Mouse (Mus musculus) embryonic stem cell, embryonic (primary cell): ENCODE results near the gene Prok2.

Source experiments
- CTCF ChIA-PET, 4 experiments: fragments of 300-600 bp in 2 of 4; fragments of 350-600 bp in 2 of 4; sonication (Branson Sonifier 250); formaldehyde crosslinking; loops; one replicate each; lab custom pipeline; 2022; ENCODE audit warnings: inconsistent platforms in 2 of 4; lab: Charles Lee
- POLR2A ChIA-PET, 4 experiments: fragments of 300-600 bp in 2 of 4; fragments of 350-600 bp in 2 of 4; sonication (Branson Sonifier 250); formaldehyde crosslinking; loops; one replicate each; lab custom pipeline; 2022; ENCODE audit warnings: antibody characterized with exemption in 4 of 4, inconsistent platforms in 1 of 4; lab: Charles Lee

Prok2 gene

DNA sequence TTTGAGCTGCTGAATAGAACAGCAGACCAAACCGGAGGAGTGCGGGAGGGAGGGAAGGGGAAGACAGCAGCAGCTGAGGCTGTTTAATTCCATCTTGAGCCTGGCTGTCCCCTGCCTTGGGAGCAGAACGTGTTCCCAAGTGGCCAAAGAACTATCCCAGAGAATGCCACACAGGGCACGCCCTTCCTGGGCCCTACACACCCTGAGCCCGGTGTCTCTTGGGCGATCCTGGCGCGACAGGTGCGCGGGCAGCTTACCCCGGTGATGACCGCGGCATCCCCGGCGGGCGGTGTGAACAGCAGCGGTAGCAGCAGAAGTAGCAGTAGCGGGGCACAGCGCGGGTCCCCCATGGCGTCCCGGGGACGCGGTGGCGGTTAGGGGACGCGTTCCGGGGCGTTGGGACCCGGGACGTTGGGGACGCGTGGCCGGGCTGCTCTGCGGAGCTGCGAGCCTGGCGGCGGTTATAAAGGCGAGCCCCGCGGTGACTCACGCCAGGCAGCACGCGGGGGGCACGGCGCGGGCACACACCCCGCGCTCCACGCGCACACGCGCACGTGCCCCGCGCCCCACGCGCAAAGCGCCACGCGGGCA is at the start of gene Prok2:
Gene Prok2 (minus strand): TSS at position 422 of the 591 bp plus-strand sequence.
- ChIA-PET CTCF (interaction anchor here in 3 of 4 experiments (0.6 to 0.9 kb wide), 3 partner anchors 14 to 252 kb away, joined by 3 read pairs; no protein-coding TSS in a partner anchor), POLR2A (interaction anchor here in 1 of 4 experiments (0.7 to 0.8 kb wide), 2 partner anchors 263 to 608 kb away, joined by 3 read pairs; no protein-coding TSS in a partner anchor)

DNA sequence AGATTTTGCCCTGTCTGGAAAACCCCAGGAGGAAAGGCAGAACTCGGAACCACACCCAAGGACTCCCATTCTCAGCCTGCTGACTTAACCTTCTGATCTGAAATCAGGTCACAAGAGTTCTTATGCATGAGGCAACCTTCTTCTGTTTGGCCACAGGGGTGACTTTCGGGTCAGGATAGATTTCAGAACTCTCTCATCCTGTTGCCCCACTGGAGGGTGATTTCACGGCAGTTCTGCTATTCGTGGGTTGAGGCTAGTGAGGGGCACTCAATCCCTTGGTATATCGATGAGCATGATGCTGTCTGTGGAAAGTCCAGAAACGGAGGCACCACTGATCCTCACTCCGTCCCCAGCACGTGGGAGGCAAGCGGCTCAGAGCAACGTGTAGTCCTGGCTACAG is 48.5 kb upstream of the Prok2 start:
- CTCF ChIA-PET, result no interaction called here
- POLR2A ChIA-PET, result interaction anchor here in 1 of 4 experiments (0.6 kb wide), 1 partner anchor 757 kb away, joined by 3 read pairs; no protein-coding TSS in a partner anchor

DNA sequence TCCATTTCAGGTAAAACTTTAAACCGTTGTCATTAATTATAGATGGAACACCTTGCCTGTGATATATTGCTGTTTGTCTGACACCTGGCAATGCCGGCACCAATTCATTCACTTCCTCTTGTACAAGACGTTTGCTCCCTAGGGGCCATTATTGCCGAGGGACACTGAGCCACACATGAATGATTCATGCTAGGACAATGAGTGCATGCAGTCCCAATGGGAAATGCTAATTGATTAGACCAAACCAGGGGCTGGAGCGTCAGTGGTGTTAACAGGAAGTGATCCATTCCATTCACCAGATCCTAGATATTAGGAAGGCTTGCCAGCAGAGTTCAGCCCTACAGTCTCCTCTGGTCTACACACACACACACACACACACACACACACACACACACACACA is 42.3 kb upstream of the Prok2 start:
- CTCF ChIA-PET, result no interaction called here
- POLR2A ChIA-PET, result no interaction called here

DNA sequence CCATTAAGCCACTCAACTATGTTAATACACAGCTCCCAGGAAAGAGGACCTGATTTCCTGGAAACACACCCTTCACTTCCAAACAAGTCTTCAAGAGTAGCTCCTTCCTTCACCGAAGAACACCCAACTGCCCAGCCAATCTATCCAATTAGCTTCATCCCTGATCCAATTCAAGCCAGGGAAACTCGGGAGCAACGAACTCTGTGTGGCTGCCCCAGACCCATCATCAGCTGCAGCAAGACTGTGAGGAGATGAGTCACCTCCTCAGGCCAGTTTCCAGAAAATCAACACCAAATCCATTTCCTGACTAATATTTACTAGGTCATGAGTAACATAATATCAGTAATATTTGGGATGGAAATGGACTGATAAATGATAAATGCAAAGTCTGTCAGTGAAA is 38.7 kb upstream of the Prok2 start:
- CTCF ChIA-PET, result interaction anchor here in 1 of 4 experiments (0.7 kb wide), 1 partner anchor 356 kb away, joined by 10 read pairs; no protein-coding TSS in a partner anchor
- POLR2A ChIA-PET, result no interaction called here

DNA sequence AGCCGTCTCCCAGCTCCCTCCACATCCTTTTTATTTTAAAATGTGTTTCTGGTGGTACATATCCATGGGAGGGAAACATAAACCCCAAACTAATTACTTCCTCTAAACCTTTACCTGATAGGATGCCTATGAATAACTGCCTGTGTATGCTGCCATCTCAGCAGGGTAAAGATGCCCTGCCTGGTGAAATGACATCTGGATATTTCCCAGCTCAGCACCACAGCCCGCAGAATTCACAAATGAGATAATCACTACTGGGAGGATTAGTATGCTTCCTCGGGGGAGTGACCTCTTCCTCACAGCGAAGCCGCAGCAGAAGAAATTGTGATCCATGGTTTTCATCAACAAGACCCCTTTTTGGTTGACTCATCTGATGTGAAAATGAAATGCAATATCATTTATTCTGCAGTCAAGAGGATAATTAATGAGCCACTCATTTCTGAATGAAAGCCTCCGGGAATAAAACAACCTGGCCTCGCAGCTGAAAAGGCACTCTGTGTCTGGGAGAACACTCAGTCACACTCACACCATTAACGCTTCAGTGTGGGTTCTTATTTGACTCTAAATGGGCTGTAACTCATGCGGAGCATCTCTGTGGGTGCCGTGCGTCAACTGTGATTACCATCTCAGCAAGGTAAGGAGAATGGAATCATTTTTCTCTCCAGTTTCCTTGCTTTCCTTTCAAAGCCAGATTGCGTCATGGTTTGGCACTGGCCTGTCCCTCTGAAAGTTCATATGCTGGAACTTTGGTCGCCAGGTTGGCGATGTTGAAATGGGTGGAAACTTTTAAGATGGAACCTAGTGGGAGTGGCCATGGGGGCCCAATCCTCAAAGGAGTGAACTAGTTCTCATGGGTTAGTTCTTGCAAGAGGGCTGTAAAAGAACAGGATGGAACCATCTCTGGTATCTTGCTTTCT is 36.1 kb upstream of the Prok2 start:
- ChIA-PET CTCF (interaction anchor here in 1 of 4 experiments (0.6 kb wide), 1 partner anchor 20 kb away, joined by 3 read pairs; no protein-coding TSS in a partner anchor), POLR2A (no interaction called here)

DNA sequence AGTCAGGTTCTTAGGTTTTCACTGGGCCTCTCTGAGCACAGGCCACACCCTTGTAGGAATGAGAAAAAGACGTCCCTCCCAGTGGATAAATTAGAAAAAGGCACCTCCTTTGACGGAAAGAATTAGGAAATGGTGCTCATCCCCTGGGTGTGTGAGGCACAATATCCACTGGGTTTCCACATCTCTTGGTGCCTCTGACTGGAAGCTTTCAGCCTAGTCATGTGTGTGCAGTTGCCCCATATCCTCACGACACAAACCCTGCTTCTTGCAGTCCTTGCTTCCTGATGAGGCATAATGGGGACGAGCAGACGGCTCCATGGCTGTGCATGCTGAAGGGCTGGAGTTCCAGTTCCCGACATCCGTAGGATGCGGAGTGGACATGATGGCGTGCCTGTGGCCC is 29.9 kb upstream of the Prok2 start:
- ChIA-PET CTCF (interaction anchor here in 1 of 4 experiments (1.4 kb wide), 1 partner anchor 27 kb away, joined by 5 read pairs; no protein-coding TSS in a partner anchor), POLR2A (no interaction called here)

DNA sequence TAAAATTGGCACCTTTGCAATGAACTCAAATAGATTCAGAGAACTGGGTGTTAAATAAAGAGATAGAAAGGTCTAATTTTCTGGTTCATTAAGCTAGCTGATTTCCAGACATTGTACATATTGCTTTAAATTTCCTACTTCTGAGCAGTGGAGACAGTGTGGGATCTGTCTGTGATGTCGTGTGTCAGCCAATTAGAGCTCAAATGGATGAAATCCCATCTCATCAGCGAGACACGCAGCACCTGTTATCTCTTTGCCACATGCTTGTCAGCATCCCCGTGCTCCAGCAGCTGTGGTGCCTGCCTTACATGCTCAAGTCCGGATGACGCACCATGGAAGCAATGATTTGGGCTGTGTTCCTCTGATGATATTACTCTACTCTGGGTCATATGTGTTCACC is 25.1 kb upstream of the Prok2 start:
- CTCF ChIA-PET, result no interaction called here
- POLR2A ChIA-PET, result no interaction called here

DNA sequence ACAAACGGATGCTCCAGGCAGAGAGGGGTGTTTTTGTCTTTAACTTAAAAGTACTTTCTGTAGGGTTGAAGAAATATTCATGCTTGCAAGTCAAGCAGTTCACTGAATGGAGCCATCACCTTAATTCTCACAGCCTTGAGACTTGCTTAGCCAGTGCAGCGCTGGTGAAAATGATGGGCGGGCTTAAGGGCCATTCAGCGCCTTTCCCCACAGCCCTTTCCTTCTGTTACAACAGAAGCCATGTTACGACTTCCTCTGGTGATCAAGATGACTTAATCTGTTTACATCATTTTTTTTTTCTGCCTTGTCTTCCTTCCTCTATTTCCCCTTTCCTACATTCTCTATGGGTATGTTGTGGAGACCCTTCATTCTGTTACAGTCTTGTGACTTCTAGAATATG is 20.1 kb upstream of the Prok2 start:
- ChIA-PET CTCF (no interaction called here), POLR2A (no interaction called here)

DNA sequence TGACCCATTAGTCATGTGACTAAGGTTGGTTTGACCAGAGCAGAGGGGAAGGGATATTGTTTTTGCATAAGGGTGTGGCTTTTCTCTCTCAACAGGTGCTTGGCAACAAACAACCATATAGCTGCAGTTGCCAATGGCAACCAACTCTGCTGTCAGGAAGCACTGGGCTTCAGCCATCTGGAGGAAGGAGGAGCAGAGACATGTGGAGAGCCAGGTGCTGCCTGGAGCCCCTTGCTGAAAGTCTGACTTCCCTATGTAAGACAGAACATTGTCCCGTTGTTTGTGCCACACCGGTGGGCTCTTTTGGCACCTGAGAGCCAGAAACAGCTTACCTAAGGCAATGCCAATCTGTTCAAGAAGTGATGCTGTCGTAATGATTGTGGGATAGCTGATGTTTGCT is 16.7 kb upstream of the Prok2 start:
- ChIA-PET POLR2A (no interaction called here), CTCF (no interaction called here)

DNA sequence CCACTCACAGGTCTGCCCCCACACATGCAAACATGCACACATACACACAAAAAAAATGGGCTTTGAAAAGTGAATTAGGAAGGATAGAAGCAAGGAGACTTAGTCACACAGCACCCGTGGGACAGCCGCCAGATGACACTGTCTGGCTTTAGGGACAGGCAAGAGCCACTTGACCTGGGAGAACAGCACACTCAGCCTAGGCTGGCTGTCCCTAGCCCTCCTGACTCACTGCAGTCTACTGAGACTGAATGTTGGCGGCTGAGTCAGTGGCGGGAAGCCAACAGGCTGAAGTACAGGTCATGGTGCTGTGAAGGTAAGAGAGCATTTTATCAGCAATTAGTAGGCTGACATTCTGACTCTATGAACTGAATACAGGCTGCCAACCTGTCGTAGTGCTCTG is 8.5 kb upstream of the Prok2 start:
- ChIA-PET CTCF (no interaction called here), POLR2A (no interaction called here)

DNA sequence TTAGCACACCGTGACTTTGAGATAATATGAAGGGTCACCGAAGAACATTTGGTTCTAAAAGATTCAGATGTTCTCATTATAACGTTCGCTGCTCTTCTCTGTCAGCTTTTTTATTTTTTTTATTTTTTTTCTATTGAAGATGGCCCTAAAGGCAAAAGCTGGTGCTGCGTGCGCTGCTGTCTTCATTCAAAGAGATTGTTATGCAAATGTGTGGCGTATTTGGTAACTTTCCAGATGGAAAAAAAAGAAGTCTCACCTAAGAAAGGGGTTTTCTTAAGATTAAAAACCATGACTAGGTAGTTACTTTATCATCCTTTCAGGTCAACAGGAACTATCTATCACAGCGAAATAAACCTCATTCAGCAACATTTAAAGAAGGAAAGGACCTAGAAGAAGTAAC is 6.5 kb upstream of the Prok2 start:
- ChIA-PET POLR2A (no interaction called here), CTCF (interaction anchor here in 1 of 4 experiments (0.6 kb wide), 1 partner anchor 791 kb away, joined by 4 read pairs; no protein-coding TSS in a partner anchor)

DNA sequence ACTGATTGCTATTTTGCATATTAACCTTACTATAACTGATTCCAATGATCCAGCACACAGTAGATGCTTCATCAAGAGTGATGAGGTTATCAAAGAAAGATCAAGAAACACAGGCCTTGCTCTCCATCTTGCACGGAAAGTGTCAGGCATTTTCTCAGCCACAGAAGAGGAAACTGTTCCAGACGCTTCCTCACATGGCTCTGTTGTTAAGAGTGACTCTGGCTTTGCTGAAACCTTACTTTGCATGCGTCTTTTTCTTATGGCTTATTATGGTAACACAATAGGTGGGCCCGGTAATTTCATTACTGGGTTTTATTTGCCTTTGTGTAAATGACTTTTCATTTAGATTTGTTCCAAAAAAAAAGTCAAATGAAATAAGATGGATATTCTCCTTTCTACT is 5.7 kb upstream of the Prok2 start:
- CTCF ChIA-PET, result no interaction called here

DNA sequence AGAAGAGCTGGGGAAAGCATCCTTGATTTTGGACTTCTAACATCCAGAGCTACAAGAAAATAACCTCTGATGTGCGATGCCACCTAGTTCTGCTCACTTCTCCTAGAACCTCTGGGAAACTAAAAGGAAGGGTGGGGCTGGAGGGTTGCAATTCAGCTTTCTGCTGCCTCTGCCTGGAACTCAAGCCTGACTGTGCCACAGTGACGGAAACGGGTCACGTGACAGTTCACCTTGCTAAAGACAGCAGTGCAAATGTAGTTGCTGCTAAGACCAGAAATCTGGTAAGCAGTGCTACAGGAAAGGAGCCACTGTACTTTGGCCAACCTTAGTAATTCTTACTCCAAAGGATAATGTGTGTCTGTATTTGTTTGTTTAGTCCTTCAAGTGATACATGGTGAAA is 3.7 kb upstream of the Prok2 start:
- ChIA-PET CTCF (no interaction called here), POLR2A (no interaction called here)

More for the DNA sequence above, 5.7 kb upstream of the Prok2 start:
- POLR2A ChIA-PET, result no interaction called here

DNA sequence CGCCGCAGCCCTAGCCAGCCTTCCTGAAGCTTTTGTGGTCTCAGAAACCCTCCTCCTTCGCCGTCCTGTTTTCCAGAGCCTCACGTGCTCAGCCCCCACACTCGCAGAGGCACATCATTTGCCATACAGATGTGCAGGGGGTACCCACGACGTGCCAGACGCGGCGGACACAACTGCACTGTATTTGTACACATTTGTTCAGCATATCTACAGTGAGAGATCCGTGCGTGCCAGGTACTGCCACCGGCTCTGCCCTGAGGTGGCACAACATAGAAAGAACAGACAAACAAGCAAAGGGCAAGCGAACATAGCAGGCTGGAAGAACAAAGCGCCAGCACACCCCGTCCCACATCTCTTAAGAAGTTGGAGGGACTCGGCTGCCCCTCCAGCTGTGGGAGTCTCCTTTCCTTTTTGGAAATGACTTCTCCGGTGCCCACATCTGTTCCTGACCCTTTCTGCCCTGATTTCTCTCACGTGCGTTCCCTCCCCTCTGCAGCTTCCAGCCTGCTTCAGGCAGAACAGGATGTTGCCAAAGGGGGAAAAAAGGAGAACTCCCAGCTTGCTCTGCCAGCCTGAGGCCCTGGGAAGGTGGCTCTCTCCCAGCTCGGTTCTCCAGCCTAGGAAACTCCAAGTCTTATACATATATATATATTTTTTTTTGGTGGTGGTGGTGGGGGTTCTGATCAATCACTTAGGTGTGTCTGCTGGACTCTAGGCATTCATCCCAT is 548 bp upstream of the Prok2 start:
- POLR2A ChIA-PET, result interaction anchor here in 1 of 4 experiments (0.8 kb wide), 1 partner anchor 263 kb away, joined by 3 read pairs; no protein-coding TSS in a partner anchor
- CTCF ChIA-PET, result interaction anchor here in 1 of 4 experiments (0.8 kb wide), 1 partner anchor 42 kb away, joined by 3 read pairs; no protein-coding TSS in a partner anchor

DNA sequence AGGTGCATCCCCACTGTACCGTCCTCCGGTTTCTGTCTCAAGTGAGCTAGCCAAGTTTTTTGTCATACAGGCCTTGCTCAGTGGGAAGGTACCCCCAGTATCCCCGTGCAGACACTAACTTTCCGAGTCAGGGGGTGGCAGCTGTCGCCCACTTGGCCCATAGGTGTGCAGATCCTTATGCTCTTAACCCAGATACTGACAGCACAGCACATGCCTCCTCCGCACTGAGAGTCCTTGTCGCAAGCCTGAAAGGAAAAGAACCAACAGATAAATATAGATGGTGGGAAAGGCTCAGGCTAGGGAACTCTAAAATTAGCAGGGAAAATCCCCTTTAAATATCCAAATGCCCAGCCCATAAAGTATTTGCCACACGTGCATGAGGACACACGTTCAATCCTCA is 3.8 kb downstream of the Prok2 start:
- CTCF ChIA-PET, result no interaction called here
- POLR2A ChIA-PET, result interaction anchor here in 1 of 4 experiments (1.2 kb wide), 1 partner anchor 63 kb away, joined by 4 read pairs; no protein-coding TSS in a partner anchor

DNA sequence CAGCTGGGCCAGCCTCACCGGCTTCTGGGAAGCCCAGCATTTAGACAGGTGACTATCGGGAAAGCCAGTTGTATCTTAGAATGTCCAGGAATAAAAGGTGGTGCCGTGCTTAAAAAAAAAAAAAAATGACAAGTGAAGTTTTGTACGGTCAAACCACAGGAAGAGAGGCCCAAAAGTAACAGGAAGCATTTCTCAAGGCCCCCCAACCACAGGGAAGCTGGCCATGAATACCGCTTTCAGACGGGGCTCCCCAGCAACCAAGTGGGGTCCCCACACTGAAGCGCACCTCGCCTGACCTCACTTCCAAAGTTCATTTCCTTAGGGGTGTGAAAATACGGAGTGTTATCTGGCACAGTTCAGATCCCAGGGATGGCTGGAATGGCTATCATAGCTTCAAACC is 5.2 kb downstream of the Prok2 start:
- CTCF ChIA-PET, result interaction anchor here in 1 of 4 experiments (0.7 to 0.9 kb wide), 3 partner anchors 33 to 50 kb away, joined by 3 to 5 read pairs (median 4); no protein-coding TSS in a partner anchor
- POLR2A ChIA-PET, result interaction anchor here in 1 of 4 experiments (0.7 kb wide), 1 partner anchor 28 kb away, joined by 3 read pairs; no protein-coding TSS in a partner anchor

DNA sequence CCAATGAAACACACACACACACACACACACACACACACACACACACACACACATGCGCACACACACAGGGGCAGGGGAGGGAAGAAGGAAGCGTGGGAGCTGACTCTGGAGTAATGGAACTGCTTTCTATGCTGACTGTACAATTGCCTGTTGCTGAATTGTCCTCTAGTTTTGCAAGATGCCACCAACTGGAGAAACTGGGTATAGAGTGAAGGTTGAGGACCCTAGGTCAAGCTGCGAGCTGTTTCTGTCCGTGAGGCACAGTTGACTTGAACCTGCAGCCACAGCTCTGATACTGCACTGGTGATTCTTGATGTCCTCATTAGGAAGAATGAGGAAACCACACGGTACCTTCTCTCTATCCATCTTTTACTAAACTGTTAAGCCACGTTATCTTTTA is 10.3 kb downstream of the Prok2 start:
- POLR2A ChIA-PET, result interaction anchor here in 2 of 4 experiments (0.6 kb wide), 2 partner anchors 24 to 1661 kb away, joined by 3 read pairs; no protein-coding TSS in a partner anchor
- CTCF ChIA-PET, result interaction anchor here (0.5 to 1.0 kb wide), 6 partner anchors 27 to 1539 kb away, joined by 3 to 5 read pairs (median 4); no protein-coding TSS in a partner anchor

DNA sequence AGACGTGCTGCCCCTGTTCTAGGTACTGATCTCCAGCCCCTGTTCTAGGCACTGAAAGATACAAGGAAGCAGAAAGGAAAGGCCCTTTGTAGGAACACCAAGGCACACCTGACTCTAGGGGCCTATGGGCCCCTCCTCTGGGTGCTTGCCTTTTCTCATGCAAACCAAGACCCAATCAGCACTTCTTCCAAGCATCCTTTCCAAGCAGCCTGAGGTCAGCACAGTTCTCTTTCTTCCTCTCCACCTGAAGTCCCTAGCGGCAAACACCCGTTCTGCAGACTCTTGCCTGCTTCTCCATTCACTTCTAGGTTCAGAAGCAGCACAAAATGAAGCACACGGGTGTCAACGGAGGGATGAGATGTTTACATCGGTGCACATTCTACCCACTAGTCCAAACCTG is 11.0 kb downstream of the Prok2 start:
- ChIA-PET POLR2A (interaction anchor here in 2 of 4 experiments (0.6 kb wide), 3 partner anchors 23 to 133 kb away, joined by 3 to 4 read pairs (median 3); no protein-coding TSS in a partner anchor), CTCF (interaction anchor here in 3 of 4 experiments (0.5 to 1.0 kb wide), 5 partner anchors 26 to 512 kb away, joined by 3 to 5 read pairs (median 3); no protein-coding TSS in a partner anchor)
